Mouse (Mus musculus): Measurements from ENCODE around the gene Hist1h4f. TPM values are rescaled to one million over a fixed set of nuclear protein-coding genes. Genes with fewer than 3 reads are reported as not detected.
A peak's percentile ranks its signal among the peaks of the same experiment; 100 is the strongest.

Hist1h4f gene
- total and polyA plus RNA-seq, 3 experiments: 14.4 to 3,786 TPM; not detected in 1

GRCm38 (mm10) chr13:23529480-23530165 lies 21.8 kb downstream of the Hist1h4f start:
- TF ChIP-seq MAX (IDR thresholded peaks at IDR 0.05; ENCODE audit: low read length): no peak
- peak; percentile 37 for DNase-seq (ENCODE audit: low read depth, low spot score)
- Histone ChIP-seq H3K27ac (ENCODE audit: control insufficient read depth, low read depth, low read length) (no peak overlapping the region; the same call in 1 of the 2 replicates), H3K9me3 (replicated peaks; ENCODE audit: insufficient read depth, low read length) (no peaks in the 10 kb centered on the region), H3K79me2 (ENCODE audit: control insufficient read depth, insufficient read depth, low read length, poor library complexity) (peaks cover 3% of the 10 kb centered on the region; the same call in 1 of the 2 replicates), H3K9ac (ENCODE audit: control insufficient read depth, low read depth, low read length, poor library complexity, severe bottlenecking) (peak overlapping the region; percentile 66), H3K27me3 (ENCODE audit: control insufficient read depth in 1 of 2, insufficient read depth in 2 of 2, low read length in 2 of 2) (no peaks in the 10 kb centered on the region), H3K36me3 (ENCODE audit: control insufficient read depth in 1 of 2, insufficient read depth in 2 of 2, low read length in 2 of 2) (peaks cover 0 to 23% of the 10 kb centered on the region in 2 experiments; a peak in 2 of 4 replicates), H3K4me3 (ENCODE audit: control insufficient read depth in 1 of 2, insufficient read depth in 1 of 2, low read depth in 2 of 2, low read length in 2 of 2) (peak overlapping the region; percentile 48 to 50), H3K4me1 (ENCODE audit: control insufficient read depth in 1 of 2, insufficient read depth in 2 of 2, low read length in 2 of 2) (peaks cover 3 to 6% of the 10 kb centered on the region in 2 experiments; a peak in 3 of 4 replicates)

- no peak for DNase-seq (ENCODE audit: low read depth, low spot score)
- TF ChIP-seq MAZ (IDR thresholded peaks at IDR 0.05; ENCODE audit: low read depth, low read length): no peak
- no peak for TF ChIP-seq MAFK (IDR thresholded peaks at IDR 0.05; ENCODE audit: borderline replicate concordance, low read depth, low read length)
- no peak for TF ChIP-seq KAT2A (conservative IDR thresholded peaks at IDR 0.05; ENCODE audit: low read depth, low read length)
- no peak for TF ChIP-seq POLR2AphosphoS2 (IDR thresholded peaks at IDR 0.05; ENCODE audit: low read length)
- TF ChIP-seq ZKSCAN1 (IDR thresholded peaks at IDR 0.05; ENCODE audit: low read depth, low read length): no peak
- TF ChIP-seq USF1 (IDR thresholded peaks at IDR 0.05; ENCODE audit: low read depth, low read length): no peak
- no peak for TF ChIP-seq UBTF (IDR thresholded peaks at IDR 0.05; ENCODE audit: borderline replicate concordance, insufficient read depth, low read depth, low read length)
- no peak for TF ChIP-seq MYB (IDR thresholded peaks at IDR 0.05; ENCODE audit: low read depth, low read length)
- TF ChIP-seq ZNF384 (IDR thresholded peaks at IDR 0.05; ENCODE audit: low read depth, low read length): no peak
- no peak for TF ChIP-seq NELFE (IDR thresholded peaks at IDR 0.05; ENCODE audit: low read depth, low read length)
- no peak for TF ChIP-seq ETS1 (IDR thresholded peaks at IDR 0.05; ENCODE audit: low read depth, low read length)
- no peak for TF ChIP-seq USF2 (IDR thresholded peaks at IDR 0.05; ENCODE audit: borderline replicate concordance in 1 of 2, insufficient read depth in 1 of 2, low read depth in 1 of 2, low read length in 2 of 2)
- no peak for TF ChIP-seq MEF2A (IDR thresholded peaks at IDR 0.05; ENCODE audit: extremely low read depth, insufficient replicate concordance, low read depth, low read length, poor library complexity, severe bottlenecking)
- TF ChIP-seq TAL1 (IDR thresholded peaks at IDR 0.05; ENCODE audit: low read length): no peak
- no peak for TF ChIP-seq JUND (IDR thresholded peaks at IDR 0.05; ENCODE audit: low read depth, low read length)
- H3K4me3 ChIP-seq (ENCODE audit: control insufficient read depth in 1 of 2, insufficient read depth in 1 of 2, low read depth in 2 of 2, low read length in 2 of 2): no peak overlapping the region
- no peaks in the 10 kb centered on the region; the same call in 1 of the 2 replicates for H3K79me2 ChIP-seq (ENCODE audit: control insufficient read depth, insufficient read depth, low read length, poor library complexity)
- H3K9ac ChIP-seq (ENCODE audit: control insufficient read depth, low read depth, low read length, poor library complexity, severe bottlenecking): no peak overlapping the region
- H3K4me1 ChIP-seq (ENCODE audit: control insufficient read depth in 1 of 2, insufficient read depth in 2 of 2, low read length in 2 of 2): peaks cover 6% of the 10 kb centered on the region in 2 experiments
- no peaks in the 10 kb centered on the region for H3K9me3 ChIP-seq (replicated peaks; ENCODE audit: insufficient read depth, low read length)
- H3K36me3 ChIP-seq (ENCODE audit: control insufficient read depth in 1 of 2, insufficient read depth in 2 of 2, low read length in 2 of 2): peaks cover 0 to 26% of the 10 kb centered on the region in 2 experiments; a peak in 2 of 4 replicates
- no peaks in the 10 kb centered on the region for H3K27me3 ChIP-seq (ENCODE audit: control insufficient read depth in 1 of 2, insufficient read depth in 2 of 2, low read length in 2 of 2)
- no peak overlapping the region for H3K27ac ChIP-seq (ENCODE audit: control insufficient read depth, low read depth, low read length)
These were observed 22.4 kb downstream of the Hist1h4f start for GRCm38 (mm10) chr13:23529005-23529404.

All from MEL (cell line).